Mouse (Mus musculus) gastrocnemius, adult 8-10 months (tissue): ENCODE data around the gene Gm17364. TPM values are rescaled to one million over a fixed set of nuclear protein-coding genes. Genes with fewer than 3 reads are reported as not detected.
"Not testable (repeated sequence)": the region's sequence is repeated elsewhere in the genome, so short reads cannot be mapped to it uniquely, and the experiment has no call there.

ENCODE experiments used
- DNase-seq, 2 experiments: peaks; one replicate each; pipeline ENCODE4 v3.0.0; 2022; ENCODE audit warnings: low spot score in 2 of 2
- total RNA-seq, 4 experiments: library from RNA; stranded (reverse); gene quantifications; 2 replicates each; pipeline ENCODE4 v1.2.4; 2022

Gm17364 gene
- total RNA-seq, 4 experiments from 2014 or later, result not detected

GRCm38 (mm10) chr13:41251667-41252066 is 22.1 kb downstream of the Gm17364 start:
- DNase-seq, result no peak

GRCm38 (mm10) chr13:41251232-41251631 is 22.5 kb downstream of the Gm17364 start:
- not testable (repeated sequence) for DNase-seq

DNA sequence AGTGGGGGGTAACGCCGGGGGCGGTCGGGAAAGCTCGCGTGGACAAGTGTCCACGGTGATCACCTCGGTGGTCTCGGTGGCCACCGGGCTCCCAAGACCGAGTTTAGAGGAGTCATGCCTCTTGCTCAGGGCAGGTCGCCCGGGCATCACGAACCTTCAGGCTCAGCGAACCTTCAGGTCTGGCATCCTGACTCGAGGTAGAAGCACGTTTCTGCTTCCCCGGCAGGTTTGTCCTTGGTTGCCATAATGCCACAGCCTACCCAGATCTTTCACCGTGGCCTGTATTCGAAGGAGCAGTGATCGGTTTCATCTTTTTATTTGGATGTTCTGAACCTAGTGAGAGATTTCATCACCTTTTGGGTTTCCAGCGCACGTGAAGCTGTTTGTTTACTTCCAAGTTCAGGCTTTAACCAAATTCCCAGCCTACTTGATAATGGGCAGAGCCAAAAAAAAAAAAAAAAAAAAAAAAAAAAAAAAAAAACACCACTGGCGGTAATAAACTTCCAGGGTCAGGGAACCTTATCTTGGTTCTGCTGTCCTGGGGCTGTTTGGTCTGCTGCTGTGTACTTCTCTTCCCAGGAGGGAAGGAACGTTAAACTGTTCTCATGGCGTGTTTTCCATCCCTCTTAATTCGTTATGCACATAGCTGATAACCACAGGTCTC is 23.3 kb downstream of the Gm17364 start:
- DNase-seq, result no peak

DNA sequence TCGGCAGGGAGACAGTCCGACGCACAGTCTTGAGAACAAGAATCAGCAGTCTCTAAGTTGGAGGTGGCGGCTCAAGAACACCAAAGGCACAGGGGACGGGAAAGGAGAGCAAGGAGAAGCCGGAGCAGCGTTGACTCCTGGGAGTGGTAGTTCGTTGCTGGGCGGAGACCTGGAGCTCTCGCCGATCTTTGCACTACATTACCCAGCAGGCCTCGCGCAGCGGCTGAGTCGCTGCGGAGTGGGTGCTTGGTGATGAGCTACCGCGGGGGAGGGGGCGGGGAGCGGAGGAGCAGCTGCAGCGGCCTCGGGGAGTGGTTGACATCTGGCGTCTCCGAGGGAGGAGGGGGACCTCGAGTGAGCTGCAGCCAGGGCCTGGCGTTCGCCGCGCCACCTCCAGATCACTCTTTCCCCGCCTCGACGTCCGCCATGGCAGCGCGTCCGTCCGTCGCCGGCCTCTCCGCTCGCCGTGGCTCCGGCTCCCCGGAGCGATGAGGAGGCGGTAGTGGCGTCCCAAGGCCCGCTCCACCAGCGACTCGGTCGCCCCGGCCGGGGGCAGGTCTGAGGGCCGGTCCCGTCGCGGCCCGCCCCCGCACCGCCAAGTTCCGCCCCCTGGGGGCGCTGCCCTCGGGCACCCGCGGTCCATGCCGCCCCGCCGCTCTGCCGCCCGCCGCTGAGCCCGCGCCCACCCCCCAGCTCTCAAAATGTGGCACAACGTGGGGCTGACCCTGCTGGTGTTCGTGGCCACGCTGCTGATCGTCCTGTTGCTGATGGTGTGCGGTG is 24.0 kb downstream of the Gm17364 start, which contains the start of gene Smim13:
Smim13 (plus strand) TSS at position 307 of the 780 bp plus-strand sequence.
- DNase-seq, result peak; percentile 89 to 92

DNA sequence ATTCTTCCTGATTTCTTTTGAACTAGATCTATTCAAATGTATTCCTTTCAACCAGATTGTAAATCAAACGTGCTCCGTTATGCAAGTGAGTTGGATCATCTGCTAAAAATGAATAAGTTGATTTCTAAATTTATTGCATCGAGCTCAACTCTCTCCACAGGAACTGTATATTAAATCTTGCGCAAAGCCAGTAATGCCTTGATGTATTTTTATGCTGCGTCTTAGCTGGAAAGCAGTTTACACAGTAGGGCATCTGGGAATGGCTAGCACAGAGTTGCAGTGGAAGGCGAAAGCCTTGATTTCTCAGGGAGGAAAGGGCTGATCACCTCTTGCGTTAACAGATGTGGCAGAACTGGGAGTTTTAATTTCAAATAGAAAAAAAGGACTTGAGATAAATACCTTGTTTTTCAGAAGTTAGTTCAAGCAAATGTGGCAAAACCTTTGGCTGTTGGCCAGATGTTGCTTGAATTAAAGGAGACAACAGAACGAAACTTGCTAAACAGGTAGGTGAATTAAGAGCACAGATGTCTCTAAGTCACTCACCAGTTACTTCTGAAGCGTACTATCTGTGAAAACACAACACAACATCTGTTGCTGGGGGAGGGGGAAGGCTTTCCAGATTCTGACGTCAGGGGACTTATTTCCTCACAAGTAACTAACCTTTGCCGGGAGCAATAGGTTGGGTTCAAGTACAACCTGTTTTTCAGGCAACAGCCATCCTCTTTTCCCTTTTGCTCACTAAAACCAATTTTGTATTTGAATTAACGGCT is 24.8 kb downstream of the Gm17364 start:
- DNase-seq, result no peak

DNA sequence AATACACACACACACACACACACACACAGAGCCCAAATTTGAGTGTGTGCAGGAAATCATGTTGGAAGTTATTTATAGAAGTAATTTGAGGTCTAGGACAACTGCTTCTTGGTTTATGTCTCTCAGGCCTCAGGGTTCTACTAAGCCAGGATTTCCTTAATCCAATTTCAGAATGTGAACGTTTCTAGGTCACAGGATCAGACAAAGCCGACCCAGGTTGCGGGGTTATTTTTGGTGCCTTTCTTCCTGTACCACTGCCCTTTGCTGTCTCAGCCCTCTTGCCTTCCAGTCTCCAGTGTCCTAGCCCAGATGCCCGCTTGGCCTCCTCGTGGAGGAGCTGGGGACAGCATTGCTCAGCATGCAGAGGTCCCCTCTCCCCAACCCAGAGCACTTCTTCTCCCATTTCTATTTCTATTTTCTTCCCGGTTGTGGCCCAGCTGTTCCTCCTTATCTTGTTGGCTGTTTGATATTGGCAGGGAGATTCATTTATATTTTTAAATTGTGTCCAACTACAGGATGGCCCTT is 29.4 kb downstream of the Gm17364 start:
- no peak for DNase-seq

DNA sequence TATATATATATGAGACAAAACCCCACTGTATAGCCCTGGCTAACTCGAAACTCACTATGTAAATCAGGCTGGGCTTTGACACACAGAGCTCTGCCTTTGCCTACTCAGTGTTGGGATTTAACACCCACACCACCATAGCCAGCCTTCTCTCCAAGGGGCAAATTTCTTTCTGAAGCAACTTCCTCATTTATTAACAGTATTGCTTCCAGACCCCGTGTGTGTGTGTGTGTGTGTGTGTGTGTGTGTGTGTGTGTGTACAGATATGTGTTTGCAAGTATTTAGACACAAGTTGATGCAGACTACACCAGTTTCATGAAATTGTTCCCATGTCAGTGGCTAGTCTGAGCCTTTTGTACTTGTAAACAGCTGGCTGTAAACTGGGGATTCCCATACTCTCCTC is 32.2 kb downstream of the Gm17364 start:
- no peak for DNase-seq

- no peak for DNase-seq
These were observed 35.0 kb downstream of the Gm17364 start for GRCm38 (mm10) chr13:41238805-41239130.

DNA sequence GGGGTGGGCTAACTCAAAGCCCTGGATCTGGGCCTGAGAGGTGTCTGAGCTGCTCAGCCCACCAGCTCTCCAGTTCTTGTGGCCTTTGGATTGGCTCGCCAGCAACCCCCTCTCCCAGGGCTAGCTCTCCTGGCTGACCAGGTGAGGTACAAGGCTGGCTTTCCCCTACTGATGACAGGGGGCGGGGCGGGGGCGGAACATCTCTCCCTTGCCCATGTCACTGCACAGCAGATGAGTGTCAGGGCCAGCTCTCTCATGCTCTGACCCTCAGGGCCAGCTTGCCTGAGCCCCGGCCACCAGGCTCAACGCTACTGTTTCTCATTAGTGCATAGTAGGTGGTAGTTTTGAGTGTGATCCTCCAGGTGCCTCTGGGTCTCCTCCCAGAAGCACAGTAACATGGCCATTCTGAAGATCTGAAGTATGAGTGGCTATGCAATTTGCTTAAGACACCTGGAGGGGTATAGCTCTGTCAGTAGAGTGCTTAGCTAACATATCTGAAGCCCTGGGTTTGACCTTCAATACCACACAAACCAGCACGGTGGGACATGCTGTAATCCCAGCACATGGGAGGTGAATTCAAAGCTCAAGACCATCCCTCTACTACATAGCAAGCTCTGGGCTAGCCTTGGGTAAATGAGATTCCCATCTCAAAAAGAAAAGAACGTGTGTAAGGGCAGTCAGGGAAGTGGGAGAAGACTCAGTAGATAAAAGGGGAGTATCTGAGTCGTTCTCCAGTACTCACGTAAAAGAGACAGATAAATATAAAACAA is 35.6 kb downstream of the Gm17364 start:
- no peak for DNase-seq

DNA sequence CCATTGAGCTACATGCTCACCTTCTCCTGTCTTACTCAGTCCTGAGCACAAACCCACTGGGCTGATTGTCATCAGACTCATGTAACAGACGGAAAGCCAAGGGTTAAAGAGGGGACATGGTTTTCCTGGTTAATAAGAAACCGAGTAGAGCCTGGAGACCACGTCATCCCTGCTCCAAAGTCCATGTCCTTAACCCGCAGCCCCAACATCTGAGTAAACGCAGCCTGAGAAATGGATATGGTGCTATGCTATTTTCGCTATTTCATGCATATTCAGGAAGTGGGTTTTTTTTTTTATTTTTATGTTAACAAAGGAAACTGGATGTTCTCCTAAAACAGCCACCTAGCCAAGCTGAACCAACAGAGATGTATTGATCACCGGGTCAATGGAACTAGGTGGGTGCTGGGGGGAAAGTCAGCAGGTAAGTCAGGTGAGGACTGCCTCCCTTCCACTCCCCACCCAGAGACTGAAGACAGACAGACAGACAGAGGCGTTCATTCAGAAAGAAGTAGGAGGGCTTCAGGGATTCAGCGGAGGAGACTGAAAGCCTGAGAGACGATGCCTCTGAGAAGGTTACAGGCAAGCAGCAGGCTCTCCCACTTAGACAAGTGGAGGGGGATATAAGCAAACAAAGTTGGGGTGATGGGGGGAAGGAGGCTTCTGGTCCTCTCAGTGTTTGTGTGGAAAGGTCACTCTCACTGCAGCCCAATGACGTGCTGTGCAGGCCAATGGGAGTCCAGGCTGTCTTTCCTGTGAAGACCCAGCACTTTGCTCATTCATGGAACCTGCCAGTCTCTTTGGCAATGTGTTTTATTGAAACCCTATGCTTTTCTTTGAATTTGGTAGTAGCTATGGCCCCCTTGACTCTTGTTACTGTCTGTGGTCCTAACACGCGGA is 37.7 kb downstream of the Gm17364 start:
- DNase-seq, result no peak

GRCm38 (mm10) chr13:41235181-41235580 is 38.6 kb downstream of the Gm17364 start:
- DNase-seq, result no peak

GRCm38 (mm10) chr13:41233241-41233640 is 40.5 kb downstream of the Gm17364 start:
- DNase-seq, result no peak

DNA sequence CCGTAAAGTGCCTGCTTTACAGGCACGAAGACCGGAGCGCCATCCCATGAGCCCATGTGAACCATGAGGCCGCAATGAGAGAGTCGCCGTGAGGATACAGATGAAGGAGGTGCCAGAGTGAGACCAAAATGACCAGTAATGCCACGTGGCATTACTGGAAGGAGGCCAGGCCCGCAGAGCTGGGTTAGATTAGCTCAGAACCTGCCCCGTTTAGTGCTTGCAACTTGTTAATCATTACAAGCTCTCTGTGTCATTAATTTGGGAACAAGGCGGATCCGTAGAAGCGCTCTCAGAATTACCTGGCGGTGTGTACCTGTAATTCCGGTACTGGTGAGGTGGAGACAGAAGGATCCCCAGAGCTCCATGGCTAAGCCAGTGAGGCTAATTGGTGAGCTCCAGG is 41.6 kb downstream of the Gm17364 start:
- DNase-seq, result no peak

- DNase-seq, result no peak
These were observed 42.3 kb downstream of the Gm17364 start for GRCm38 (mm10) chr13:41231389-41231983.

- no peak for DNase-seq
These were observed 43.5 kb downstream of the Gm17364 start for GRCm38 (mm10) chr13:41230256-41230655.

- DNase-seq, result no peak
These were observed 45.7 kb downstream of the Gm17364 start for GRCm38 (mm10) chr13:41228060-41228459.

DNA sequence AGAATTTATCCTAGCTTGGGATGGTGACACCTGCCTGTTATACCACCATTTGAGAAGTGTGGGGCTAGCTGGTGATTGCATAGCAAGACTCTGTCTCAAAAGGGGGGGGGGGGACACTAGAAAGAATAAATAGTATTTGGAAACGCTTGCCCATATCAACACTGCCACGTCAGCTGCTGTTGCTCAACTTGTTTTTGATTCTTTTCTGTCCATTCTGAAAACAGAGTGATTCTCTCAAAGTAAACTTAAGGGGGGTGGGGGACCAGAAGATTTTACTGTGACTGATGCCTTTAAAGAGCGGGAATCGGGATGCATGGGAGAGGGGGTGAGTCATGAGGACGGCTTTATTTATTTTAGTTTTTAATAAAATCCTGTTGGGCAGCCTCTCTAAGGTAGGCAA is 47.3 kb downstream of the Gm17364 start:
- no peak for DNase-seq
